Comparison of ENCODE assay signal across 34 mouse cellular contexts in genomic region chr16:41935701-41936100, GRCm38 (mm10).
DNase-seq lines count a peak whose midpoint lies in the region; ATAC-seq and TF ChIP-seq lines count a peak whose summit lies in the region.
"Had no signal": no experiment of that assay in that cellular context is flagged by ENCODE, and none has a peak within 500 bp of the region (broad histone marks: within the 10 kb centered on the region; RNA-seq: fewer than 3 reads in every experiment).

No protein-coding gene starts in this region.

- no peak overlapping the region for H3K9ac ChIP-seq in midbrain, postnatal 0 days (replicated peaks; ENCODE audit: low read length, poor library complexity, severe bottlenecking)
- H3K9ac ChIP-seq: hindbrain, embryonic 13.5 days; limb, embryonic 15.5 days; liver, embryonic 13.5 days; midbrain, embryonic 13.5 days had no signal

- no peaks in the 10 kb centered on the region for H3K27me3 ChIP-seq in midbrain, postnatal 0 days (ENCODE audit: insufficient read depth, low read length)
- H3K27me3 ChIP-seq: hindbrain, embryonic 13.5 days; limb, embryonic 15.5 days; liver, embryonic 13.5 days; megakaryocyte, embryonic 14.5 days; midbrain, embryonic 13.5 days had no signal

- no peak for TF ChIP-seq CTCF in midbrain, postnatal 0 days (IDR thresholded peaks at IDR 0.05)

- H3K4me1 ChIP-seq in midbrain, postnatal 0 days (ENCODE audit: insufficient read depth, low read length) = no peaks in the 10 kb centered on the region
- H3K4me1 ChIP-seq: hindbrain, embryonic 13.5 days; limb, embryonic 10.5 days; limb, embryonic 15.5 days; liver, embryonic 13.5 days; megakaryocyte, embryonic 14.5 days; midbrain, embryonic 13.5 days had no signal

- H3K4me3 ChIP-seq in midbrain, postnatal 0 days (ENCODE audit: low read depth, low read length) = no peak overlapping the region
- H3K4me3 ChIP-seq: erythroblast, embryonic 14.5 days; gastrocnemius, adult 2 months; hindbrain, embryonic 13.5 days; limb, embryonic 10.5 days; limb, embryonic 15.5 days; liver, embryonic 13.5 days; megakaryocyte, embryonic 14.5 days; midbrain, embryonic 13.5 days had no signal

- no peak overlapping the region for H3K4me2 ChIP-seq in midbrain, postnatal 0 days (ENCODE audit: low read depth, low read length, poor library complexity, severe bottlenecking)
- H3K4me2 ChIP-seq: heart, embryonic 11.5 days; hindbrain, embryonic 13.5 days; limb, embryonic 15.5 days; liver, embryonic 13.5 days; midbrain, embryonic 13.5 days had no signal

- WGBS in midbrain, postnatal 0 days = 65% methylated on average over 2 of the region's 2 CpGs

- no peaks in the 10 kb centered on the region for H3K36me3 ChIP-seq in midbrain, postnatal 0 days (ENCODE audit: insufficient read depth, low read length)
- H3K36me3 ChIP-seq: G1E; hindbrain, embryonic 13.5 days; limb, embryonic 10.5 days; limb, embryonic 15.5 days; liver, embryonic 13.5 days; midbrain, embryonic 13.5 days had no signal

- intact Hi-C loops in left cerebral cortex, postnatal 10 days (cut with DNase I) = no loop called here
- intact Hi-C loops in left cerebral cortex, postnatal 25 days (cut with DNase I) = loop anchor here (1.0 to 10.0 kb wide), 3 partner anchors 189 to 401 kb away; no protein-coding TSS in a partner anchor

- H3K27ac ChIP-seq in midbrain, postnatal 0 days (ENCODE audit: low read depth, low read length) = no peak overlapping the region
- H3K27ac ChIP-seq: gastrocnemius, adult 2 months; hindbrain, embryonic 13.5 days; limb, embryonic 10.5 days; limb, embryonic 15.5 days; liver, embryonic 13.5 days; midbrain, embryonic 13.5 days had no signal

- no peaks in the 10 kb centered on the region for H3K9me3 ChIP-seq in midbrain, postnatal 0 days (ENCODE audit: low read length)
- H3K9me3 ChIP-seq: hindbrain, embryonic 13.5 days; limb, embryonic 10.5 days; limb, embryonic 15.5 days; liver, embryonic 13.5 days; midbrain, embryonic 13.5 days had no signal

- DNase-seq in cerebellum, postnatal 25 days = peak; percentile 39 to 46
- DNase-seq in cerebellum, adult 9-11 months = no peak
- peak; percentile 45 for DNase-seq in left cerebral cortex, adult 11 months (ENCODE audit: low spot score)
- no peak for DNase-seq in left cerebral cortex, postnatal 10 days (ENCODE audit: extremely low spot score in 1 of 2, low spot score in 2 of 2)
- peak; percentile 90 for DNase-seq in brain, adult 2 months (ENCODE audit: low read depth, low spot score)
- peak; percentile 34 to 90 for DNase-seq in left cerebral cortex, postnatal 25 days (ENCODE audit: low spot score in 2 of 2)
- DNase-seq in midbrain, postnatal 0 days (ENCODE audit: low spot score) = no peak
- DNase-seq: adrenal gland, adult 8-10 months; cerebellum, adult 9-10 months; gastrocnemius, adult 2 months; gastrocnemius, postnatal 36 days; heart, adult 18-20 months; heart, postnatal 4 days; kidney, adult 9 months; kidney, postnatal 10 days; liver, embryonic 13.5 days; lung, adult 18-20 months; lung, postnatal 4 days; retina, postnatal 1 day; spleen, adult 18-20 months; thymus, adult 18-20 months; thymus, postnatal 25 days had no signal

- no peak for ATAC-seq in midbrain, postnatal 0 days (ENCODE audit: low FRiP score)
- ATAC-seq in erythroid progenitor cell, adult 5-6 weeks (replicated peaks; ENCODE audit: low FRiP score, poor library complexity, severe bottlenecking) = no peak
- ATAC-seq: forebrain, embryonic 14.5 days; intestine, embryonic 16.5 days; lung, postnatal 0 days; midbrain, embryonic 13.5 days had no signal

Comparison
In these comparisons a context has a peak if more than half of its experiments do, and no peak if none do; other contexts are left out.
1. DNase-seq: peak in cerebellum, postnatal 25 days (2 of 2), left cerebral cortex, adult 11 months (single experiment), brain, adult 2 months (single experiment) and left cerebral cortex, postnatal 25 days (2 of 2); none in cerebellum, adult 9-11 months (single experiment), left cerebral cortex, postnatal 10 days (0 of 2) and midbrain, postnatal 0 days (single experiment).